Mouse (Mus musculus): ENCODE measurements around the gene Alg12. TPM values are rescaled to one million over a fixed set of nuclear protein-coding genes. Genes with fewer than 3 reads are reported as not detected.

The Alg12 gene
- total RNA-seq, 2 experiments from 2014 or later: 8.9 to 10.1 TPM

GRCm38 (mm10) chr15:88855896-88856417 lies 36.8 kb upstream of the Alg12 start:
- intact Hi-C loops (cut with DNase I): no loop called here
- DNase-seq: no peak

- no peak for DNase-seq
- intact Hi-C loops (cut with DNase I): no loop called here
Measured at GRCm38 (mm10) chr15:88854969-88855830, 36.1 kb upstream of the Alg12 start.

GRCm38 (mm10) chr15:88854119-88854968 lies 35.2 kb upstream of the Alg12 start:
- intact Hi-C loops (cut with DNase I): no loop called here
- no peak for DNase-seq

GRCm38 (mm10) chr15:88853106-88853505 lies 34.0 kb upstream of the Alg12 start:
- no peak for DNase-seq
- intact Hi-C loops (cut with DNase I): no loop called here

GRCm38 (mm10) chr15:88851507-88852149 lies 32.5 kb upstream of the Alg12 start:
- intact Hi-C loops (cut with DNase I): loop anchor here (2.0 kb wide), 1 partner anchor 13 kb away; no protein-coding TSS in a partner anchor

GRCm38 (mm10) chr15:88851076-88851475 lies 32.0 kb upstream of the Alg12 start:
- intact Hi-C loops (cut with DNase I): loop anchor here (2.0 kb wide), 1 partner anchor 14 kb away; no protein-coding TSS in a partner anchor
- no peak for DNase-seq

More at GRCm38 (mm10) chr15:88851507-88852149, 32.5 kb upstream of the Alg12 start:
- no peak for DNase-seq

- intact Hi-C loops (cut with DNase I): loop anchor here (2.0 kb wide), 1 partner anchor 15 kb away; no protein-coding TSS in a partner anchor
- peak; percentile 95 for DNase-seq
Measured at GRCm38 (mm10) chr15:88850146-88850826, 31.2 kb upstream of the Alg12 start.

- intact Hi-C loops (cut with DNase I): loop anchor here (2.0 kb wide), 1 partner anchor 15 kb away; no protein-coding TSS in a partner anchor
- no peak for DNase-seq
Measured at GRCm38 (mm10) chr15:88849621-88850020, 30.5 kb upstream of the Alg12 start.

- intact Hi-C loops (cut with DNase I): no loop called here
- no peak for DNase-seq
Measured at GRCm38 (mm10) chr15:88848661-88849060, 29.5 kb upstream of the Alg12 start.

GRCm38 (mm10) chr15:88844966-88845365 lies 25.8 kb upstream of the Alg12 start:
- DNase-seq: no peak
- intact Hi-C loops (cut with DNase I): no loop called here

- intact Hi-C loops (cut with DNase I): no loop called here
- no peak for DNase-seq
Measured at GRCm38 (mm10) chr15:88843486-88844097, 24.5 kb upstream of the Alg12 start.

GRCm38 (mm10) chr15:88842300-88842673 lies 23.2 kb upstream of the Alg12 start:
- DNase-seq: no peak
- intact Hi-C loops (cut with DNase I): no loop called here

- no peak for DNase-seq
- intact Hi-C loops (cut with DNase I): no loop called here
Measured at GRCm38 (mm10) chr15:88841580-88842299, 22.6 kb upstream of the Alg12 start.

- intact Hi-C loops (cut with DNase I): no loop called here
- DNase-seq: no peak
Measured at GRCm38 (mm10) chr15:88841160-88841559, 22.0 kb upstream of the Alg12 start.

- intact Hi-C loops (cut with DNase I): no loop called here
- peak in 1 of 2 experiments; percentile 65 for DNase-seq
Measured at GRCm38 (mm10) chr15:88840126-88840525, 21.0 kb upstream of the Alg12 start.

GRCm38 (mm10) chr15:88839271-88839670 lies 20.2 kb upstream of the Alg12 start:
- DNase-seq: peak; percentile 78 to 82
- intact Hi-C loops (cut with DNase I): no loop called here

- intact Hi-C loops (cut with DNase I): loop anchor here (1.0 kb wide), 2 partner anchors 25 to 29 kb away; no protein-coding TSS in a partner anchor
- peak in 1 of 2 experiments; percentile 60 for DNase-seq
Measured at GRCm38 (mm10) chr15:88837977-88838376, 18.9 kb upstream of the Alg12 start.

- DNase-seq: peak; percentile 75 to 84
- intact Hi-C loops (cut with DNase I): loop anchor here (1.0 kb wide), 2 partner anchors 26 to 30 kb away; no protein-coding TSS in a partner anchor
Measured at GRCm38 (mm10) chr15:88837199-88837932, 18.2 kb upstream of the Alg12 start.
